Mouse (Mus musculus) cerebellum, adult 18-20 months (tissue): ENCODE measurements around the gene Rptor.

ENCODE experiments used
- DNase-seq, 2 experiments: peaks; one replicate each; pipeline ENCODE4 v3.0.0; 2021

The Rptor gene

DNA sequence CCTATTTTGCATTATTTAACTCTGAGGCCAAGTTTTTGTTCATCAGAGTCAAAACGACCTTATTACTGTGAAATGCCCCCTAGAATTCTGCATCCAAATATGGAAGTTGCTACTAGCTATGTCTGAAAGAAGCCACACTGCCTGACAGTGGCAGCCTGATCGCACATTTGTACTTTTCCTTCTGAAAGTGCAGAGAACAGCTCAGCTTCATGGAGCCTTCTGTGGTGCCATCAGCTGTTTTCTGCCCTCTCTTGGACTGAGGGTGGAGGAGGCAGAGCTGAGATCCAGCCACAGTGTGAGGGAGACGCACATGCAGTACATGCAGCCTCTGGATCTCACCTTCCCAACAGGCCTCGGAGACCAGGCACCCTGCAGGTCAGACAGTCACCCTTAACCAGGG, 265.9 kb downstream of the Rptor start:
- DNase-seq: no peak

DNA sequence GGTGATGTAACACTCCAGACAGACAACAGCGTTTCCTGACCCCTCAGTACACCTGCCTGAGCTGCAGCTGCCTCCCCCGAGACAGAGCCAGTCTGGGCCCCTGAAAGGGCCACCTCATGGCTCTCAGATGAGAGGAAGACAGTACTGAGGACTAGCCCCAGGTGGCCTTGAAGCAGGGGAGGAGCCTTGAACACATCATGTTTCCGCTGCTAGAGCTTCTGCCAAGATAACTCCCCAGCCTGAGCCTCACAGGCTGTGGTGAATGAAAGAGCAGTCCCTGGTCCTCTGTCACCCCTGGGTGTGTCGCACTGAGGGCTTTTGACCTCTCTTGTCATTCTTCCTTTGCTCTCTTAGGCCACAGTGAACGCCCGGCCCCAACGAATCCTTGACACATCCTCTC, 268.4 kb downstream of the Rptor start:
- DNase-seq: no peak

DNA sequence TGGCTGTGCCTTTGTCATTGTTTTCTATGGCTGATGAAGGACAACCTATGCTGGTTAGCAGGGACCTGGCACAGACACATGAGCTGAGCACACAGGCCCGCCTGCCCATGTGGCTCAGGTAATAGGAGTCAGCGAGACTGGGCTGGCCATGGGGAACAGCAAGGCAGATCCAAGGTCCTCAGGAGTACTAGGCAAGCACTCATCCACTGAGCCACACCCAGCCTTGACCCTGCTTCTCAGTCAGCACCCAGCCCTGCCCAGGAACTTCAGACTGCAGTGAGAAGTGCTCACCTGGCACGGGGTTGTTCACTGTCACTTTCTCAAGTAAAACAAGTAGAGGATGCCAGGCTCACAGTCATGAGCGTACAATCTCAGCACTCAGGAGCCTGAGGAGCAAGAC, 270.9 kb downstream of the Rptor start:
- no peak for DNase-seq

DNA sequence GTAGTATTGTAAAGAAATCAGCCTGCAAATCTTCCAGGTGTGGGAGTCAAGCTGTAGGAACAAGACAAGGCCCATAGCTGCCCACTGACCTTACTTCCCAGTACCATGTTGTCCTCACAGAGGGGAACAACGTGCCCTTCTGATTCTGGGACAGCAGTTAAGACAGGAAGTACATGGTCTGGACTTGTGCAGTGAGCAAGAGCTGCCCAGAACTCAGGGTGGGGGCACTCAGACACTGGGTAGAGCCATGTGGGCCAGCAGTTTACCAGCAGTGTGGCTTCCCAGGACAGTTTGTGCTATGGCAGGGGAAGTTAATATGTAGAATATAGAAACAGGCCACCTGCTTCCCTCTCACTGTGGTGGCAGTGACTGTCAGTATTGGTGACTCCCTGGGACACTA, 272.1 kb downstream of the Rptor start:
- DNase-seq: no peak

DNA sequence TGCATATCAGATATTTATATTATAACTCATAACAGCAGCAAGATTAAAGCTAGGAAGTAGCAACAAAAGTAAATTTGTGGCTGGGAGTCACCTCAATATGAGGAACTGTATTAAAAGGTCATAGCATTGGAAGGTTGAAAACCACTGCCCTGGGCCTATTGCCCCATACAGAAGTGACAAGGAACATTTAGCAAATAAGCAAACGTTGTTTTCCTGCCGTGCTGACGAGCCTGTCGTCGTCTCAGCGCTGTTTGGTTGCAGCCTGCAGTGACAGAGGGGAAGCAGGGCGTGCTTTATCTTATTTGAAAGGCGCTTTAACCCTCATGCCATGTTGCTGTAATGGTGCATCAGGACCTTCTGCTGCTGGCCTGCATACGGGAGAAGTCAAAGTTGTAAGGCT, 273.0 kb downstream of the Rptor start:
- no peak for DNase-seq

DNA sequence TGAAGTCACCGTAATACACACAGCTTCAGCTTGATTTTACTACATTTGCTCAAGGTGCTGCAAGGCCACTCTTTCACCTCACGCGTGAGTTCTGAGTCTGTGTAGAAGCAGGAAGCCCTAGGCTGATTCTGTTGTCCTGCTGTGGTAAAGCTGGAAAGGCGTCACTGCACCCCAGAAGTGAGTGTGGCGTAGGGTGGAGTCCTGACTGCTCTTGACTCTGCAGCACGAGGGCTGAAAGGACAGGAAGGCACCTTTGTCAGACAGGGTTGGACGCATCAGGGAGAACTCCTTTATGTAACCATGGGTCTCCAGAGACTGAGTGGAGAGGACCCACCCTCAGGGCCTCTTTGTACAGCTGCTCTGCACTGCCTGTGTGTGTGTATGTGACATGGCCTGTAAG, 274.4 kb downstream of the Rptor start:
- no peak for DNase-seq

DNA sequence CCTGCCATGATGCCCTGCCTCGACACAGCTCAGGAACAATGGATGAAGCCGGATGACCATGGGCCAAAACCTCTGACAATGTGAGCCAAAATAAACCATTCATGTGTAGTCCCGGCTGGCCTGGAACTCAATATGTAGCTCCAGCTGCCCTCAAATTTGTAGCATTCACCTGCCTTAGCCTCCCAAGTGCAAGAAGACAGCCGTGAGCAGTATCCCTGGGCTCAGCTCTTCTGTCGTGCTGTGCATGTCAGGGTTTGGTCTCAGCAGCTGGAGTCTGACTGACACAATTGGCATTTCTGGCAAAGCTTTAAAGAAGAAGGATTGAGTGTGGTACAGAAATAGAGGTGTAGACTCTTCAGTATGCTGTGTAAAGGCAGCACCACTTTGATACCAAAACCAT, 276.9 kb downstream of the Rptor start:
- DNase-seq: no peak

DNA sequence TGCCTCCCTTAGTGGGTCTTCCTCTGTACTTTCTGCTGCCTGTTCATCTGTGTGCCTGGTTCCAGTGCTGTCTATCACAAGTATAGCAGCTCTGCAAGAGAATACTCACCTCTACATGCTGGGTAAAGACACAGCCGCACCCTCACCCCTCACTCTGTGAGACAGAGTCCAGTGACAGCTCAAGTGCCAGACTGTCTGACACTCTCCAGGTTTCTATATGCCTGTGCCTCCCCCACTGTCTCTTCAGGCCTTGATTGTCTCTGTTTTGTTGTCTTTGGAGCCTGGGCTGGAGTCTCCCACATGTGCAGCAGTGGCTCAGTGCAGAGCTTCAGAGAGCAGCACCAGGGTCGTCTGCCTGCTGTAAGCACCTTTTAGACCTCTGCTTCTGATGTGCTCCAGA, 280.9 kb downstream of the Rptor start:
- no peak for DNase-seq

DNA sequence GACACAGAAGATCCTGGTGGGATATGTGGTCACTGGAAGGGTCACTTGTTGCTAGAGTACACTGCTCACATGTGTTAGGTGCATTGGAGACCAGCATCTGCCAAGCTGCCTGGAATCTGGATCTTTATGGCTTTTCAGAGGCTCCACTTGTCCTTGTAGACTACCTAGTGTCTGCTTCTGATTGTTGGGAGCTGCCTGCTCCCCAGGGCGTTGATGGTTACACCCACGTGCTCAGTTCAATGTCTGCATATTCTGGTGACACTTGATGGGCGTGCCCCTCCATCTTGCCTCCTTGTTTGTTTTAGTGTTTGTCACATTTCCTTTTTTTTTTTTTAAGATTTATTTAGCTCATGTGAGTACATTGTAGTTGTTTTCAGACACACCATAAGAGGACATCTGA, 287.3 kb downstream of the Rptor start:
- DNase-seq: no peak

DNA sequence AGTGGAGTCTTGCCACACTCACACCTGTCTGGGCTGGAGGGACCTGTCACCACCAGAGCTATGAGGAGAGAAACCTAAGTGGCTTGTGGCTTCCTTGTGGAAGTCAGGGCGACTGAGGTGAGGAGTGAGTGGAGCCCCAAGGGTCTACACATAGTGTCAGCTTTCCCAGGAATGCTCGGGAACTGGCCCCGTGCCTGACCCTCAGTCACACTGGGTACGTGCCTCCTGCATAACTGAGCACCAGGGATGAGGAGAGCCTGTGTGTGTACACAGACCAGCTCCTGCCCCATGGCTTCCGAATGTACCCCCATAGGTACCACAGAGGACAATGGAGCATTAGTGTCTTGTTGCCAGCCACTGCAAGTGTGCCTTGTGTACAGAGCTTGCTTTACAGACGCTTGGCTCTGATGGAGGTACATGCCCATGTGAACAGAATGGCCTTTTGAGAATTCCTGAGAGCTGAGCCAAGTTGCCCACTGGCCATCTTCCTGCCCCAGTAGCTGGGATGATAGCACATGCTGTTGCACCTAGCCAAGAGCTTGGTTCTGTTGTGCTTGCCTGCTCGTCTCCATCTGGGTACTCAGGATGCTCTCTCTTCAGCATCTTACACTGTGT, 289.0 kb downstream of the Rptor start:
- DNase-seq: peak; percentile 47 to 60

DNA sequence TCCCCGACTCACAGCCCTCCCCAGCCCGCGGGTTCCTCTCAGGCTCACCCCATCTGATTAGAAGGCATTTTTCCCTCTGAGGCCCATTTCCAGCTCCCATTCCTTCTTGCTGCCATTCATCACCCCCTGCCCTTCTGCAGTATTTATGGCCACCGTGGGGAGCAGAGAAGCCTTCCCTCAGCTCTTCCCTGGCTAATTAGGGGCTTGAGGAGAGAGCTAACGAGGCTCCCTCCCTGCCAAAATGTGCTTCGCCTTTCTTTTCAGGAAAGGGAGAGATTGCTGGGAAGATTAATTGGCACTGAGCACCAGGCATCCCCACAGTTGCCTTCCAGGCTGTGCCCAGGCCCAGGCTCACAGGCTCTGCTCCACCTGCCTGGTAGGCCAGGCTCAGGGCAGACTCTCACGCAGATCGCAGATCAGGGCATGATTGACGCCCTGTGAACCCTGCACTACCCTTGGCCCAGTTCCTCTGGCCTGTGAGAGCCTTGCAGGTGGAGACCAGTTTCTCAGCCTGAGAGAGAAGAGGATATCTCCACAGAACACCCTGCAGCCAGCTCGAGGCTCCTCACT, 291.0 kb downstream of the Rptor start:
- DNase-seq: no peak

DNA sequence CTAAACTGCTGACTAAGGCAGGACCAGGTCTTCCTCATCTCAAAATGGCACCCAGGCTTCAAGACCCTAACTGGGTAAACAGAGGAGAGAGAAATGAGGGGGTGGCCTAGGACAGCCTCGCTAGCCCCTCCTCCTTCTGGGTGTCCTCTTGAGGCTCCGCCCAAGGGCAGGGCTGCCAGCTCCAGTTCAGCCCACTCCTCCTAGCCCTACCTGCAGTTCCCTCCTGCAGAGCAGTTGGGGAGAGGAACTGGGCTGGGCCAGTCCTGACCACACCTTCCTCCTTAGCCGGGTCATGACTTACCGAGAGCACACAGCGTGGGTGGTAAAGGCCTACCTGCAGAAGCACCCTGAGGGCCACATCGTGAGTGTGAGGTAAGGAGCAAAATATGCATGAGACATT, 291.9 kb downstream of the Rptor start:
- DNase-seq: no peak

DNA sequence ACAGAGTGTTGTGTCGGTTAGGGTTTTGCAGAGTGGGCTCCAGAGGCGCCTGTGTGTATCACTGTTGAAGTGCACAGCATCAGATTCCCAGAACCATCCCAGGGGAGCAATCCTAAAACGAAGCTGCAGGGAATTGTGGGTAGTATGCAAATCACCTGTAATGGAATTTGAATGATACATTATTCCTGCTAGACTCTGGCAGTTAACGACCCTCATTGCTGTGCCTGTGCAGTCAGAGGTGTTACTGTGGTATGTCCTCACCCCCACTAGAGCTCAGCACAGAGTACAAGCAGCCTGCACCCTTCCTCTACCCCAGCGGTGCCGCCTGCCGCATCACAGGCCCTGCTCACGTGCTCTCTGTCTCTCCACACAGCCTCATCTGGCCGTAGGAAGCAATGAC, 294.3 kb downstream of the Rptor start:
- DNase-seq: no peak

DNA sequence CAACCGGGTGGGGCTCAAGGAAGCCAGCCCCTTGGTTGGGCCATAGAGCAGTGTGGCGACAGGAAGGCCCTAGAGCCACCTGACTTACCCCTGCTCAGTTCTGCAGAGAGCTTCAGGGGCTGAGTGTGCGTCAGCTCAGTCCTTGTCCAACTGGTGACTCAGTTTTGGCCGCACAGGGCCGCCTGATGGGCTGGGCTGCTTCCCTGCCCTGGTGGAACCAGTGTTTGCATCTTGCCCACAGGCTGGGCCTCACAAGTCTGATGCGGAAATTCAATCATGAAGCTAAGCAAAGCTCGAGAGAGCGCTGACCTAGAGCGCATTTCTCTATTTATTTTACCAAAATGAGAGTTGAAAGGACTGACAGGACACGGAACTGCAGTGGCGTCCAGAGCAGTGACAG, 296.3 kb downstream of the Rptor start:
- DNase-seq: no peak

DNA sequence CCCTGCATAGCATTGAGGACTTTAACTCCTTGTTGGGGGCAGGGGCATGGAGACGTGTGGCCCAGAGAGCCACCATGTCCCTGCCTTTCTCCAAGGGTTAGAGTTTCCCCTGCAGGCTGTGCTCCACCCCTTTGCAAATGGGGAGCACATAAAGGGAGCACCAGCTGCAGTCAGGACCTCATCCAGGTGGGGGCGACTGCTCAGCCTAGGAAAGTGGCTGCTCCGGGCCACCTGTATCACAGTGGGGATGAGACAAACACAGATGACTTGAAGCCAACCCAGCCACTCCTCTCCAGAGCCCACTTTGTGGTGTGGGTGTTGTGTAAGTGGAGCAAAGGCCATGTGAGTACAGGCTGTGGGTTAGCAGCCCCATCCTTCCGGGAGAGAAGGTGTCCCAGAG, 298.5 kb downstream of the Rptor start:
- DNase-seq: no peak

DNA sequence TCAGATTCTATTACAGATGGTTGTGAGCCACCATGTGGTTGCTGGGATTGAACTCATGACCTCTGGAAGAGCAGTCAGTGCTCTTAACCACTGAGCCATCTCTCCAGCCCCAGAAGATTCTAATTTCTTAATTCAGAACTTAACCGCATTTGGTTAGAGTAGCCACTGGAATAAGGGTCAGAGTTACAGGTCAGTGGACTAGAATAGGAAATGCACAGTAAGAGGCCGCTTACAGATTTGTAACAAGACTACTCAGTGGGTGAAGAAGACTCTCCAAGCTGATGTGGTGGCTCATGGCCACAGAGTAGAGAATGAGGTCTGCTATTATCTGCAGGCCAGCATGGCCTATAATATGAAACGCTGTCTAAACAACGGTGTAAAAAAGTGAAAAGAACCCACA, 300.2 kb downstream of the Rptor start:
- no peak for DNase-seq

DNA sequence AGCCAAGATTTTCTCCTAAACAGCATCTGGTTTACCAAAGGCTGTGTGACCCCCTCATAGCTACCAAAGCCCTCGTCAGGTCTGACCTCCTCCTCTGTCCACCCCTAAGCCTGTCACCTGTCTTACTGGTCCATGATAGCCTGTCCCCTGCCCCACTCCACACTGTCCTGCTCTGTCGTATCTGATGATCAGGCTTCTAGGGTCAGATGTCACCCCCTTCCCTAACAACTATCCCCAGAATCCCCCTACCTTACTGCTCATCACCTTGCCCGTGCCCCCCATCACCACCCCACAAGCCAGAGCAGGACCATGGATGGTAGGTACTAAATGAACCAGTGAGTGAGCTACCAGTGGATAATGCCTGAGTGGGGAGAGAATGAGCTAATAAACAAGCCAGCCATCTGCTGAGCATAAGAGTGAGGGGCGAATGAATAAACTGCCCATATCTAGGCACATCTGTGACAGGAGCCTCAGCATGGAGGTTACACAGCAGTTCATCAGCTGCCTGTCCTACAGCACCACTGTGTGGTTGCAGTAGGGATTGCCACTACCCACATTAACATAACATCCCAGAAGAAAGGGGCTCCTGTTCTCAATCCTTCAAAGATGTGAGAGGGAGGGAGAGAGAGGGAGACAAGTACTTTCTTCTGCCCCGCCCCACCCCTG, 302.0 kb downstream of the Rptor start:
- DNase-seq: peak; percentile 76 to 84

DNA sequence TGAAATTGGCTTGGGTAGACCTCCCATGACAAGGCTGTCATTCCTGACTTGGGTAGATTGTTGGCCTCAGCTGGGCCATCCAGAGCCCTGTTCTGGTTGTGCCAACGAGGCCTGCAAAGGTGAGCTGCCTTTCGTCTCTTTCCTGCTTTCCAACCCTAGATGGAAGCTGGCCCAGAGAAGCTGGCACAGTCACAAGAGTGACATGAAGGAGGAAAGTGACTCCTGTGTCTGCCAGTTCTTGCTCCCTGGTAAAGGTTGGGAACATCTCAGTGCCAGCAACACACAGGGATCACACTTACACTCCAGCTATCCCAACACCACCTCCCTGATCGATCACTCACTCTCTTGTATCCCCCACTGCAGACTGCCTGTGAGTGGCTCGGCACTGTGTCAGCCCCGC, 303.1 kb downstream of the Rptor start:
- peak; percentile 62 to 64 for DNase-seq

DNA sequence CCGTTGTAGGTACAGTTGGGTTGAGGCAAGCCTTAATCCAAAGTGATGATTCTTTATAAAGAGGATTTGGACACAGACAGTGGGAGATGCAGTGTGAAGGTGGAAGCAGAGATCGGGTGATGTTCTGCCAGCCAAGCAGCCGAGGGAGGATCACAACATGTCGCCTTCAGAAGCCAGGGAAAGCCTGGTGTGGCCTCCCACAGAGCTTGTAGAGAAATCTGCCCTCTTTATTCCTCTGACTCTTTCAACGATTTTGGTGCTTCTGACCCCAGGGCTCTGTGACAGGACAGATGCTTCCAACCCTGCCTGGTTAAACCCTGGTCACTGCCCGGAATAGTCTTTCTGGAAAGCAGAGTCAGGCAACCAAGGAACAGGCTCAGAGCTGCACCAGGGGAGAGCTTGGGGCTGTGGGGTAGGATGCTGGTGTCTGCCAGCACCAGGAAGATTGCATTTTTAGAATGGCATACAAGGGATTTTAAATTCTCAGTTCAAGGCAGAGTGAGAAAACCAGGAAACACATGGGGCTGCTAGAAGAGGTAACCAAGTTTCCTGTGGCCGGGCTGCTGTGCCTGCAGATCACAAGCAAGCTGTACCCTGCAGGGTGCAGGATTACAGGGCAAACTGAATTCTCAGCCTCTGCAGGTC, 304.4 kb downstream of the Rptor start:
- no peak for DNase-seq

DNA sequence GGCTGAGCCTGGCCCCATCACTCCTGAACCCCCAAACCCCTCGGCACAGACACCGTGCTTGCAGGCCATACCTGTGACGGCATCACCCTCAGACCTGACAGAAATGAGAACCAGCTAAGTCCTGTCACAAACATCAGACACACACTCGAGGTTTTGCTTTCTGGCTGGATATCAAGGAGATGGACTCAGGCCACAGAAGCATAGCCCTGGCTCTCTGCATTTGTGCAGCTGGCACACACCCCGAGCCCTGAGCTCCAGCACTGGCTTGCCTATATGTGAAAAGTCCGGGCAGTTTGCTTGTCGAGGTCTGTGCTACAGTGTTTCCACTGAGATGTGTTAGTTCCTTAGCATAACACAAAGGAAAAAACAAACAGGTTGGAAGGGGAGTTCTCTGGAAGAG, 305.0 kb downstream of the Rptor start:
- no peak for DNase-seq

DNA sequence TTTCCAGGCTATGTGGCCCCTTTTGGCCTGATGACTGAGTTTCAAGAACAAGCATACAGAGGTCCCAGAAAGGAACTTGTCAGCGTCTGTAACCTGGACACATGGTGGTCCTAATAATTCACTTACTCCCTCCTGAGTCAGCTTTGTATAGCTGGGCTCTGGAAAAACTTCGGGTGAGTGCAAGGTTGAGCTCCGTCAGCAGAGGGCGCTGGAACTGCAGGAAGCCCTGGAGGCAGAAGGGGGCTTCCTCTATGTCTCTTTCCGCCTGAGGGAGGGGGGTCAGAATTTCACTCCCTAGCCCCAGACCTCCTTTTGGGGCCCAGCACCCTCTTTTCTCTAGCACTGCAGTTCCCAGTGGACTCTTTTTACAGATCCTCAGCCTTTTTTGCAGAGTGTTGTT, 306.7 kb downstream of the Rptor start:
- DNase-seq: peak; percentile 66 to 75

DNA sequence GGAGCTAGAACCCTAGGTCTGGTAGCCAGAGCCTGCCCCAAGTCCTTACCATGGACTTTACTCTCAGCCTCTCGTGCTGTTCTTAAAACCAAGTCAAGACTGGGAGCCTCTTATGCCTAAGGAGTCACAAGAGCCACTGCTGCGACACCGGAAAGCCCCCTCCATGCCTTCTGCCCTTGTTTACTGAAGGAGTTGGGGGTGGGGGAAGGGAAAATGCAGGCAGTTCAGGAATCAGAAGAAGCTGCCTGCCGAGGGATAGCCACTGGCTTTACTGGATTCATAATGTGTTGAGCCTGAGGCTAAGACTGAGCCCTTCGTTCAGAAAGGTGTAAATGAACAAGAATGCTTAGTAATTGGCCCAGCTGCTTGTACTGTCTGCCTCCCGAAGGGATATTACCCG, 310.1 kb downstream of the Rptor start:
- DNase-seq: peak in 1 of 2 experiments; percentile 37

DNA sequence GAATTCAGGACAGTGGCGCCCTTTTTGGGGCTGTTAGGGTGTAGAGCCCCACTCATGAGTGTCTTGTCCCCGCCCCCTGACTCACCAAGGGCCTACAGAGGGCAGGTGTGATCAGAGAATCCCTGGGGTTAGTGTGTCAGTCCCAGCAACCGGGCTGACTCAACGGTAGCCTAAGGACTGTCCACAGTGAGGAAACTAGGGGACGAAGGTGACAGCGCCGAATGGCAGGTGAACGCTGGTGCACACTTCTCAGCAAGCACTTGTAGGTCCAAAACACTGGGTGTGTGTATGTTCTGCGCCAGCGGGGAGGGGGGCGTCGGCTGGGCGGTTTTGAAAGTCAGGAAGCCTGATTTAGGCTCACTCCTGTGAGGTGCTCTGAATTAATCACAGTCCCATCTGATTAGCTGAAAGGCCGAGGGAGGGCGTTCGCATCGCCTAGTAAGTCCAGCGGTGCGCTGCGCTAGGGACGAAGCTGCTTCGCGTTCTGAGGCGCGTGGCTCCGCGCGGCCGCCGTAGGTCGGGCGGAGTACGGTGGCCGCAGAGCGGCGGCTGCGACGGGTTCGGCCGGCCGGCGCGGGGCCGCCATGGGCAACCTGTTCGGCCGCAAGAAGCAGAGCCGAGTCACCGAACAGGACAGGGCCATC, 310.7 kb downstream of the Rptor start, which contains the start of gene Chmp6:
Gene Chmp6, plus strand, starts transcription at position 151 of the 644 bp plus-strand sequence.
- DNase-seq: peak; percentile 82 to 98

DNA sequence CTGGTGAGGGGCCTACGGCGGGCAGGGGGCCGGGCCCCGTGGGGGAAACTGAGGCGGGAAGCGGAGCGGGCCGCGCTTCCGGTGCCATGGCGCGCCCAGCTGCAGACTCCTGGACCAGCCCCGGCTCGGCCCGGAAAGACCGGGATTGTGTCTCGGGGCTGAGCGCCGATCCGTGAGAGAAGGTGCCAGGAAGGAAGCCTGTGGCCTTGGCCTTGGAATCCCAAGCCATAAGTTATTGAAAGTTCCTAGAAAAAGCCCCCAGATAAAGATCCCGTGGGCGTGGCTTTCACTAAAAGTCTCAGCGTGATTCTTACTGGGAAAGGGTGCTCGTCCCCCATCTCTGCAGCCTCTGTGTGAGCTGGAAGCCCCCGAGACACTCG, 311.2 kb downstream of the Rptor start:
- no peak for DNase-seq
